Mouse (Mus musculus): ENCODE measurements around the gene Paxx.

DNA sequence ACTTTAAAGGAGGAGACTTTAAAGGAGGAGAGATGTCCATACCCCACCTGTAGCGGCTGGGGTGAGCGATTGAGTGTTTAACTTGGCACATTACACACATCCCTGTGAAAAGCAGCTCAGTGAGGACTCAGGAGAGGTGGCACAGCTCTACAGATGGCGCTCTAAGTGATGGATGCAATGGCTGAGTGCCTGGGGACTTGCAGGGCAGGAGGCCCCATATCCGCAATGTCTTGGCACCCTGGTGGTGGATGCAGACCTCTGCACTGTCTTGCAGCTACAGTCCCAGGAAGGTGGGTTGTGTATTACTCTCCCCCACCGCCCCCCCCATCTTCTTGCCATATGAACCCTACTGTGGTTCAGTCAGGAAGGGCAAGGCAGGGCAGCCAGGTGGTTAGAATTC lies 46.1 kb upstream of the Paxx start:
- TF ChIP-seq CTCF (conservative IDR thresholded peaks at IDR 0.05; ENCODE audit: low read length) (peak; percentile 19; the same call in 1 of the 2 replicates), POU5F1 (IDR thresholded peaks at IDR 0.05; ENCODE audit: borderline replicate concordance, low read length) (no peak)
